Mouse (Mus musculus): Measurements from ENCODE around the gene Nr6a1.

DNA sequence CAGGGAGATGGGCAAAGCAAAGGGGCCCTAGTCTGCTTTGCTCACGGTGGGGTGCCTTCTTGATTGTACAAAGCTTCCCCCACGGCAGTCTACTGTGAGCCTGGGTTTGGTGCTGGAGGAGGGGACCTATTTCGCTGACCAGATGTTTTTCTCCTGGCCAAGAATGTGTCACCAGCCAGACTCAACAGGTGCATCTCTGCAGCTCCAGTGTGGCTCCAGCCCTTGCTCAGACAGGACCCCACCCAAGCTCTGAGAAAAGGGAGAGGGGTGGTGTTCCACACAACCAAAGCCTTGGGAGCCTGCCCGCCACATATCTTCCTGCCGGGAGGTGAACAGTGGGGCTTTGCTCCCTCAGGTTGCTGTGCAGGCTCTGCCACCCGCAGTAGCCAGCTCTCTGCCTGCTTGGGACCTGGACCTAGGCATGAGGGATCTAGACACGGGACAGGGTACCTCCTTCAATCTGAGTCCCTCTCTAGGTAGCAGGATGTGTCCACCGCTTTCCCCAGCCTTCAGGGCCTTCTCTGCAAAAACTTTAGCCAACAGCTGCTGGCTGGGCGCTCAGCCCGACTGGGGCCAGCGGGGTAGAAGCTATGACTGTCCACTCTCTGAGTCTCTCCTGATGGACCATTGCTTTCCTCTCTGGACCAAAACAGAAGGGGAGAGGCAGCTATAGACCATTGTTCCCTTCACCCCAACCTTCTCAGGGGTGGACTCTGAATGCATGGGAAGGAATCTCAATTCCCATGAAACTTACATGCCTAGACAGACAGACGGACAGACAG, 218.4 kb downstream of the Nr6a1 start:
- no peak for TF ChIP-seq CTCF (IDR thresholded peaks at IDR 0.05; ENCODE audit: low read depth, low read length)
- no peak for TF ChIP-seq TAL1 (conservative IDR thresholded peaks at IDR 0.05; ENCODE audit: low read depth, low read length)
